Mouse (Mus musculus) megakaryocyte, embryonic 14.5 days (primary cell): Measurements from ENCODE around the gene L1cam. TPM values are rescaled to one million over a fixed set of nuclear protein-coding genes. Genes with fewer than 3 reads are reported as not detected.
A peak's percentile ranks its signal among the peaks of the same experiment; 100 is the strongest.

Experiments used
- H3K27me3 ChIP-seq: replicated peaks from 2 replicates; pipeline ENCODE3; 2012; ENCODE audit warnings: inconsistent platforms
- H3K36me3 ChIP-seq: replicated peaks from 2 replicates; pipeline ENCODE3; 2012; ENCODE audit warnings: low read length, inconsistent platforms, mixed read lengths
- H3K4me1 ChIP-seq: 2 replicates; pipeline ENCODE4 v1.6.1; 2012; ENCODE audit warnings: inconsistent platforms
- H3K4me3 ChIP-seq: replicated peaks from 2 replicates; pipeline ENCODE3; 2012; ENCODE audit warnings: moderate library complexity, mild to moderate bottlenecking, inconsistent platforms
- H3K9me3 ChIP-seq: 2 replicates; pipeline ENCODE4 v1.6.1; 2012; ENCODE audit warnings: inconsistent platforms
- FLI1 ChIP-seq: IDR thresholded peaks from 2 replicates; pipeline ENCODE4 v1.6.1; 2012; ENCODE audit warnings: low read length, inconsistent platforms, mixed read lengths
- GATA1 ChIP-seq: IDR thresholded peaks from 3 replicates; pipeline ENCODE4 v1.6.1; 2012; ENCODE audit warnings: mixed read lengths, low read length, inconsistent platforms, borderline replicate concordance
- polyA plus RNA-seq: library from polyadenylated mRNA; stranded (reverse); fragments of >175 nt; gene quantifications from 2 replicates; pipeline ENCODE4 v1.2.3, GENCODE M21; 2012; ENCODE audit warnings: low replicate concordance; ENCODE audit not compliant: insufficient read depth

L1cam gene
- 0.96 TPM in 1 of 2 replicates, not detected in the other for polyA plus RNA-seq

GRCm38 (mm10) chrX:73895719-73896118 is at the start of gene L1cam:
Gene L1cam (minus strand): TSS chrX:73896105.
- H3K4me3 ChIP-seq, result no peak within 1 kb of the TSS
- H3K36me3 ChIP-seq, result peaks cover 80% of the 10 kb centered on the region
- H3K27me3 ChIP-seq, result peaks cover 34% of the 10 kb centered on the region
- no peaks in the 10 kb centered on the region for H3K9me3 ChIP-seq
- TF ChIP-seq GATA1, result no peak
- TF ChIP-seq FLI1, result no peak
- H3K4me1 ChIP-seq, result no peaks in the 10 kb centered on the region; the same call in 1 of the 2 replicates

- H3K27me3 ChIP-seq, result peaks cover 8% of the 10 kb centered on the region
- no peaks in the 10 kb centered on the region for H3K9me3 ChIP-seq
- no peak overlapping the region for H3K4me3 ChIP-seq
- peaks cover 18% of the 10 kb centered on the region for H3K4me1 ChIP-seq
- H3K36me3 ChIP-seq, result peaks cover 66% of the 10 kb centered on the region
- TF ChIP-seq GATA1 (no peak), FLI1 (no peak)
Measured at GRCm38 (mm10) chrX:73942294-73942693, 46.4 kb upstream of the L1cam start.

- no peak overlapping the region for H3K4me3 ChIP-seq
- TF ChIP-seq GATA1, result no peak
- TF ChIP-seq FLI1, result no peak
- H3K4me1 ChIP-seq, result peaks cover 13% of the 10 kb centered on the region
- H3K27me3 ChIP-seq, result peaks cover 8% of the 10 kb centered on the region
- no peaks in the 10 kb centered on the region for H3K9me3 ChIP-seq
- peaks cover 61% of the 10 kb centered on the region for H3K36me3 ChIP-seq
Measured at GRCm38 (mm10) chrX:73941860-73942259, 46.0 kb upstream of the L1cam start.

- no peak for TF ChIP-seq GATA1
- TF ChIP-seq FLI1, result no peak
- H3K9me3 ChIP-seq, result no peaks in the 10 kb centered on the region
- peaks cover 15% of the 10 kb centered on the region for H3K27me3 ChIP-seq
- H3K4me3 ChIP-seq, result no peak overlapping the region
- peaks cover 30% of the 10 kb centered on the region for H3K4me1 ChIP-seq
- peaks cover 27% of the 10 kb centered on the region for H3K36me3 ChIP-seq
Measured at GRCm38 (mm10) chrX:73931871-73932270, 36.0 kb upstream of the L1cam start.

GRCm38 (mm10) chrX:73930402-73931062 is 34.6 kb upstream of the L1cam start, which contains the start of gene Renbp:
Gene Renbp (minus strand): TSS chrX:73930850.
- Histone ChIP-seq H3K9me3 (no peaks in the 10 kb centered on the region), H3K4me1 (peaks cover 30% of the 10 kb centered on the region), H3K36me3 (peaks cover 36% of the 10 kb centered on the region), H3K27me3 (peaks cover 20% of the 10 kb centered on the region), H3K4me3 (peak within 1 kb of the TSS; percentile 91)
- TF ChIP-seq GATA1 (no peak), FLI1 (no peak)

- peaks cover 11% of the 10 kb centered on the region; the same call in 1 of the 2 replicates for H3K9me3 ChIP-seq
- TF ChIP-seq GATA1 (no peak), FLI1 (no peak)
- H3K4me1 ChIP-seq, result peaks cover 31% of the 10 kb centered on the region
- H3K27me3 ChIP-seq, result peaks cover 20% of the 10 kb centered on the region
- H3K4me3 ChIP-seq, result peak overlapping the region; percentile 95
- H3K36me3 ChIP-seq, result peaks cover 46% of the 10 kb centered on the region
Measured at GRCm38 (mm10) chrX:73922550-73922882, 26.6 kb upstream of the L1cam start.

GRCm38 (mm10) chrX:73921823-73922549 is 26.1 kb upstream of the L1cam start, which contains the start of the genes Arhgap4 and Naa10:
Gene Arhgap4 (minus strand): TSS chrX:73921870.
Gene Naa10 (minus strand): TSS chrX:73921944.
- Histone ChIP-seq H3K4me1 (peaks cover 36% of the 10 kb centered on the region), H3K36me3 (peaks cover 48% of the 10 kb centered on the region), H3K9me3 (peaks cover 11% of the 10 kb centered on the region; the same call in 1 of the 2 replicates), H3K27me3 (peaks cover 23% of the 10 kb centered on the region), H3K4me3 (peak within 1 kb of the TSS; percentile 95)
- TF ChIP-seq FLI1, result no peak
- no peak for TF ChIP-seq GATA1

- Histone ChIP-seq H3K4me1 (peaks cover 38% of the 10 kb centered on the region), H3K36me3 (peaks cover 48% of the 10 kb centered on the region), H3K4me3 (peak overlapping the region; percentile 95), H3K27me3 (peaks cover 23% of the 10 kb centered on the region), H3K9me3 (peaks cover 11% of the 10 kb centered on the region; the same call in 1 of the 2 replicates)
- no peak for TF ChIP-seq FLI1
- TF ChIP-seq GATA1, result no peak
Measured at GRCm38 (mm10) chrX:73921285-73921822, 25.4 kb upstream of the L1cam start.

- TF ChIP-seq FLI1, result no peak
- no peak for TF ChIP-seq GATA1
- H3K4me3 ChIP-seq, result no peak overlapping the region
- H3K9me3 ChIP-seq, result peaks cover 11% of the 10 kb centered on the region; the same call in 1 of the 2 replicates
- peaks cover 19% of the 10 kb centered on the region for H3K27me3 ChIP-seq
- H3K36me3 ChIP-seq, result peaks cover 33% of the 10 kb centered on the region
- H3K4me1 ChIP-seq, result peaks cover 51% of the 10 kb centered on the region
Measured at GRCm38 (mm10) chrX:73918631-73919030, 22.7 kb upstream of the L1cam start.

GRCm38 (mm10) chrX:73916945-73917344 is 21.0 kb upstream of the L1cam start:
- peaks cover 15% of the 10 kb centered on the region for H3K27me3 ChIP-seq
- TF ChIP-seq GATA1, result no peak
- H3K36me3 ChIP-seq, result peaks cover 33% of the 10 kb centered on the region
- H3K4me3 ChIP-seq, result no peak overlapping the region
- peaks cover 65% of the 10 kb centered on the region for H3K4me1 ChIP-seq
- H3K9me3 ChIP-seq, result peaks cover 8% of the 10 kb centered on the region; the same call in 1 of the 2 replicates
